Mouse (Mus musculus) ES-E14 (cell line): ENCODE data around the gene Cyp2w1. TPM values are rescaled to one million over a fixed set of nuclear protein-coding genes. Genes with fewer than 3 reads are reported as not detected.

Experiments used
- DNase-seq: peaks from one replicate; pipeline ENCODE4 v3.0.0-alpha.2; 2013; ENCODE audit warnings: low read depth, low spot score
- H3K27ac ChIP-seq: 2 replicates; pipeline ENCODE4 v1.5.1; 2012; ENCODE audit warnings: low read depth, mild to moderate bottlenecking, low read length, moderate library complexity, mixed read lengths; ENCODE audit not compliant: poor library complexity, insufficient read depth, severe bottlenecking
- H3K36me3 ChIP-seq: 2 replicates; pipeline ENCODE4 v1.6.1; 2012; ENCODE audit warnings: mild to moderate bottlenecking, low read length, moderate library complexity, mixed read lengths; ENCODE audit not compliant: control insufficient read depth, poor library complexity, insufficient read depth, severe bottlenecking
- H3K4me1 ChIP-seq, 2 experiments: fragments of 150-350 bp in 1 of 2; sonication (generic) in 1 of 2; 2 replicates each; pipeline ENCODE4 v1.6.1; 2012; ENCODE audit warnings: low read length in 2 of 2, mild to moderate bottlenecking in 1 of 2, mixed read lengths in 1 of 2; ENCODE audit not compliant: control insufficient read depth in 2 of 2, insufficient read depth in 2 of 2, poor library complexity in 1 of 2
- H3K4me3 ChIP-seq, 2 experiments: fragments of 150-350 bp in 1 of 2; sonication (generic) in 1 of 2; 2 replicates each; pipeline ENCODE4 v1.5.1; 2012; ENCODE audit warnings: low read length in 2 of 2, low read depth in 1 of 2, mild to moderate bottlenecking in 1 of 2, mixed read lengths in 1 of 2; ENCODE audit not compliant: insufficient read depth in 1 of 2, poor library complexity in 1 of 2, severe bottlenecking in 1 of 2
- H3K9ac ChIP-seq: 2 replicates; pipeline ENCODE4 v1.6.1; 2012; ENCODE audit warnings: low read depth, mild to moderate bottlenecking, low read length, mixed read lengths; ENCODE audit not compliant: poor library complexity, insufficient read depth, severe bottlenecking
- H3K9me3 ChIP-seq: fragments of 150-350 bp; sonication (generic); 2 replicates; pipeline ENCODE4 v1.6.1; 2012; ENCODE audit warnings: low read depth, mild to moderate bottlenecking, low read length; ENCODE audit not compliant: control insufficient read depth, insufficient read depth
- CHD2 ChIP-seq: IDR thresholded peaks from 2 replicates; pipeline ENCODE4 v1.6.1; 2014; ENCODE audit warnings: mild to moderate bottlenecking, low read depth, low read length, inconsistent platforms
- HCFC1 ChIP-seq: IDR thresholded peaks from 2 replicates; pipeline ENCODE4 v1.6.1; 2012; ENCODE audit warnings: low read length, inconsistent platforms, borderline replicate concordance; ENCODE audit not compliant: insufficient read depth
- MAFK ChIP-seq: IDR thresholded peaks from 2 replicates; pipeline ENCODE4 v1.6.1; 2014; ENCODE audit warnings: mild to moderate bottlenecking, low read depth, low read length, inconsistent platforms; ENCODE audit not compliant: insufficient read depth
- ZC3H11A ChIP-seq: IDR thresholded peaks from 2 replicates; pipeline ENCODE4 v1.6.1; 2012; ENCODE audit warnings: low read depth, mild to moderate bottlenecking, inconsistent platforms, low read length, borderline replicate concordance
- ZNF384 ChIP-seq: IDR thresholded peaks from 2 replicates; pipeline ENCODE4 v1.6.1; 2012; ENCODE audit warnings: low read depth, low read length, inconsistent platforms
- in situ Hi-C, 2 experiments: fragments of 600-800 bp; cut with MboI; formaldehyde crosslinking; loops; one replicate each; pipeline ENCODE4 v1.15.1; 2025; ENCODE audit warnings: low sequenced_read_pairs in 2 of 2, inconsistent platforms in 1 of 2; ENCODE audit not compliant: unreplicated experiment in 2 of 2
- total RNA-seq: library from RNA; depleted of rRNA; stranded (reverse); fragments of 300-350 nt; gene quantifications from 2 replicates; pipeline ENCODE4 v1.2.3, GENCODE M21; 2012

Cyp2w1 gene
- total RNA-seq, 1 experiment = not detected

- Histone ChIP-seq H3K27ac (no peak overlapping the region), H3K4me1 (peaks cover 0 to 4% of the 10 kb centered on the region in 2 experiments; a peak in 1 of 4 replicates), H3K9me3 (no peaks in the 10 kb centered on the region), H3K36me3 (no peaks in the 10 kb centered on the region; the same call in 1 of the 2 replicates), H3K4me3 (no peak overlapping the region), H3K9ac (peak overlapping the region; percentile 52)
- TF ChIP-seq MAFK (no peak), ZNF384 (no peak), HCFC1 (no peak), CHD2 (no peak), ZC3H11A (no peak)
- in situ Hi-C loops = no loop called here
- no peak for DNase-seq
Measured at GRCm38 (mm10) chr5:139391309-139391990, 39.0 kb downstream of the Cyp2w1 start.

GRCm38 (mm10) chr5:139392219-139393196 is 40.1 kb downstream of the Cyp2w1 start:
- no peaks in the 10 kb centered on the region for H3K9me3 ChIP-seq
- TF ChIP-seq CHD2 (no peak), HCFC1 (no peak), ZNF384 (no peak), ZC3H11A (no peak), MAFK (no peak)
- no peak overlapping the region for H3K4me3 ChIP-seq
- H3K36me3 ChIP-seq = no peaks in the 10 kb centered on the region; the same call in 1 of the 2 replicates
- H3K4me1 ChIP-seq = peaks cover 0 to 4% of the 10 kb centered on the region in 2 experiments; a peak in 1 of 4 replicates
- no peak overlapping the region for H3K9ac ChIP-seq
- in situ Hi-C loops = no loop called here
- no peak overlapping the region for H3K27ac ChIP-seq
- no peak for DNase-seq

GRCm38 (mm10) chr5:139393197-139393588 is 40.8 kb downstream of the Cyp2w1 start:
- in situ Hi-C loops = no loop called here
- no peak overlapping the region for H3K27ac ChIP-seq
- H3K9me3 ChIP-seq = no peaks in the 10 kb centered on the region
- no peak overlapping the region for H3K9ac ChIP-seq
- TF ChIP-seq ZNF384 (no peak), CHD2 (no peak), ZC3H11A (no peak), MAFK (no peak), HCFC1 (no peak)
- DNase-seq = no peak
- H3K4me1 ChIP-seq = peaks cover 0 to 4% of the 10 kb centered on the region in 2 experiments; a peak in 1 of 4 replicates
- no peaks in the 10 kb centered on the region; the same call in 1 of the 2 replicates for H3K36me3 ChIP-seq
- no peak overlapping the region for H3K4me3 ChIP-seq

- H3K36me3 ChIP-seq = no peaks in the 10 kb centered on the region; the same call in 1 of the 2 replicates
- H3K9ac ChIP-seq = no peak overlapping the region
- H3K9me3 ChIP-seq = no peaks in the 10 kb centered on the region
- DNase-seq = no peak
- peaks cover 0 to 4% of the 10 kb centered on the region in 2 experiments; a peak in 1 of 4 replicates for H3K4me1 ChIP-seq
- no peak overlapping the region for H3K27ac ChIP-seq
- TF ChIP-seq ZC3H11A (no peak), MAFK (no peak), ZNF384 (no peak), HCFC1 (no peak), CHD2 (no peak)
- no peak overlapping the region for H3K4me3 ChIP-seq
- in situ Hi-C loops = no loop called here
Measured at GRCm38 (mm10) chr5:139394399-139394798, 42.0 kb downstream of the Cyp2w1 start.
